Mouse (Mus musculus) liver, embryonic 13.5 days (tissue): ENCODE data around the gene Mamdc4. TPM values are rescaled to one million over a fixed set of nuclear protein-coding genes. Genes with fewer than 3 reads are reported as not detected.
A peak's percentile ranks its signal among the peaks of the same experiment; 100 is the strongest.

Experiments used
- ATAC-seq: fragments of 200-750 bp; cut with Nextera tagmentation; 2 replicates; pipeline ENCODE4 v1.8.0; 2017; ENCODE audit warnings: low read depth, mild to moderate bottlenecking, moderate number of reproducible peaks, moderate library complexity
- DNase-seq: peaks from one replicate; pipeline ENCODE4 v3.0.0; 2022
- H3K27ac ChIP-seq: fragments of 300-500 bp; sonication (generic); 2 replicates; pipeline ENCODE4 v1.5.1; 2015; ENCODE audit warnings: moderate library complexity, mild to moderate bottlenecking, inconsistent platforms
- H3K27me3 ChIP-seq: fragments of 300-500 bp; sonication (generic); 2 replicates; pipeline ENCODE4 v1.6.1; 2015; ENCODE audit warnings: mild to moderate bottlenecking, inconsistent platforms
- H3K36me3 ChIP-seq: fragments of 300-500 bp; sonication (generic); 2 replicates; pipeline ENCODE4 v1.6.1; 2015; ENCODE audit warnings: mild to moderate bottlenecking, inconsistent platforms
- H3K4me1 ChIP-seq: fragments of 300-500 bp; sonication (generic); replicated peaks from 2 replicates; pipeline ENCODE4 v1.6.1; 2015; ENCODE audit warnings: inconsistent platforms
- H3K4me2 ChIP-seq: fragments of 300-500 bp; sonication (generic); 2 replicates; pipeline ENCODE4 v1.6.1; 2015; ENCODE audit warnings: inconsistent platforms, mild to moderate bottlenecking, moderate library complexity
- H3K4me3 ChIP-seq: fragments of 300-500 bp; sonication (generic); replicated peaks from 2 replicates; pipeline ENCODE4 v1.5.1; 2015; ENCODE audit warnings: mild to moderate bottlenecking, inconsistent platforms
- H3K9ac ChIP-seq: fragments of 300-500 bp; sonication (generic); 2 replicates; pipeline ENCODE4 v1.6.1; 2015; ENCODE audit warnings: mild to moderate bottlenecking, inconsistent platforms
- H3K9me3 ChIP-seq: fragments of 300-500 bp; sonication (generic); replicated peaks from 2 replicates; pipeline ENCODE4 v1.6.1; 2016; ENCODE audit warnings: inconsistent platforms
- WGBS: fragments of 180-500 bp; shearing (Covaris S2); methylation state at CpG from one replicate; pipeline ENCODE4 v1.1.7; 2015; ENCODE audit not compliant: insufficient replicate concordance; 5-methylcytosine and 5-hydroxymethylcytosine counted together
- polyA plus RNA-seq: library from polyadenylated mRNA; unstranded; fragments of >200 nt; fragmentation: Nextera tagmentation; extraction: Ambion mirVana; gene quantifications from 2 replicates; pipeline ENCODE4 v1.2.1, GENCODE M21; 2015

The Mamdc4 gene
- polyA plus RNA-seq, 1 experiment from 2014 or later = 2.7 TPM

- WGBS = 86% methylated on average over 2 of the region's 2 CpGs
- no peak for DNase-seq
- no peak for ATAC-seq
- Histone ChIP-seq H3K9me3 (no peaks in the 10 kb centered on the region), H3K4me3 (no peak overlapping the region), H3K4me2 (no peak overlapping the region), H3K36me3 (peaks cover 88% of the 10 kb centered on the region), H3K9ac (no peak overlapping the region), H3K27me3 (no peaks in the 10 kb centered on the region), H3K4me1 (peaks cover 6% of the 10 kb centered on the region), H3K27ac (no peak overlapping the region)
These were observed 39.8 kb downstream of the Mamdc4 start for GRCm38 (mm10) chr2:25534866-25535182.

GRCm38 (mm10) chr2:25534178-25534865 is 40.3 kb downstream of the Mamdc4 start:
- 64% methylated on average over 3 of the region's 3 CpGs for WGBS
- DNase-seq (no peak), ATAC-seq (0 out of 2 replicates have a peak, but pooled peaks have one; percentile 29)
- no peaks in the 10 kb centered on the region for H3K9me3 ChIP-seq
- H3K4me3 ChIP-seq = no peak overlapping the region
- H3K9ac ChIP-seq = no peak overlapping the region
- no peak overlapping the region; the same call in 1 of the 2 replicates for H3K27ac ChIP-seq
- H3K4me2 ChIP-seq = no peak overlapping the region
- H3K4me1 ChIP-seq = peaks cover 6% of the 10 kb centered on the region
- no peaks in the 10 kb centered on the region for H3K27me3 ChIP-seq
- peaks cover 89% of the 10 kb centered on the region for H3K36me3 ChIP-seq

- Histone ChIP-seq H3K27me3 (no peaks in the 10 kb centered on the region), H3K4me2 (no peak overlapping the region), H3K4me3 (no peak overlapping the region), H3K9ac (no peak overlapping the region), H3K9me3 (no peaks in the 10 kb centered on the region), H3K27ac (no peak overlapping the region), H3K4me1 (peaks cover 6% of the 10 kb centered on the region), H3K36me3 (peaks cover 93% of the 10 kb centered on the region)
- 86% methylated on average over 2 of the region's 2 CpGs for WGBS
- no peak for ATAC-seq
- DNase-seq = no peak
These were observed 40.9 kb downstream of the Mamdc4 start for GRCm38 (mm10) chr2:25533707-25534106.

GRCm38 (mm10) chr2:25526510-25527302 is 47.9 kb downstream of the Mamdc4 start:
- 72% methylated on average over 9 of the region's 9 CpGs for WGBS

More at GRCm38 (mm10) chr2:25526510-25527302, 47.9 kb downstream of the Mamdc4 start:
- H3K9me3 ChIP-seq = no peaks in the 10 kb centered on the region
- H3K27me3 ChIP-seq = no peaks in the 10 kb centered on the region
- H3K9ac ChIP-seq = no peak overlapping the region
- H3K36me3 ChIP-seq = peaks cover 97% of the 10 kb centered on the region
- no peak overlapping the region for H3K4me2 ChIP-seq
- no peaks in the 10 kb centered on the region for H3K4me1 ChIP-seq
- ATAC-seq (no peak), DNase-seq (no peak)
- no peak overlapping the region for H3K4me3 ChIP-seq
- H3K27ac ChIP-seq = no peak overlapping the region

Other genes with a start within 250 kb of the Mamdc4 start
- 18.8 and 27.1 TPM in 2 replicates for gene Man1b1, start 242.5 kb downstream of the Mamdc4 start, polyA plus RNA-seq
- 9.0 and 10.5 TPM in 2 replicates for gene Dpp7, start 218.5 kb downstream of the Mamdc4 start, polyA plus RNA-seq
- gene Uap1l1, start 209.2 kb downstream of the Mamdc4 start, polyA plus RNA-seq = 13.4 and 16.1 TPM in 2 replicates
- gene Sapcd2, start 202.5 kb downstream of the Mamdc4 start, polyA plus RNA-seq = 30.0 and 30.6 TPM in 2 replicates
- gene Entpd2, start 179.0 kb downstream of the Mamdc4 start, polyA plus RNA-seq = 0.40 and 0.41 TPM in 2 replicates
- gene Npdc1, start 175.5 kb downstream of the Mamdc4 start, polyA plus RNA-seq = 4.2 and 5.1 TPM in 2 replicates
- 0.56 and 0.97 TPM in 2 replicates for gene Fut7, start 151.6 kb downstream of the Mamdc4 start, polyA plus RNA-seq
- 1.4 and 1.6 TPM in 2 replicates for gene Abca2, start 146.1 kb downstream of the Mamdc4 start, polyA plus RNA-seq
- gene Clic3, start 118.0 kb downstream of the Mamdc4 start, polyA plus RNA-seq = 0.21 and 0.25 TPM in 2 replicates
- gene Paxx, start 113.8 kb downstream of the Mamdc4 start, polyA plus RNA-seq = 7.2 and 7.7 TPM in 2 replicates
- gene Ptgds, start 104.8 kb downstream of the Mamdc4 start, polyA plus RNA-seq = 0.38 TPM in 1 of 2 replicates, not detected in the other
- gene Lcn12, start 80.9 kb downstream of the Mamdc4 start, polyA plus RNA-seq = not detected in 2 replicates
- 27.9 and 31.1 TPM in 2 replicates for gene Fbxw5, start 74.1 kb downstream of the Mamdc4 start, polyA plus RNA-seq
- gene C8g, start 73.1 kb downstream of the Mamdc4 start, polyA plus RNA-seq = 25.8 and 26.8 TPM in 2 replicates
- gene Traf2, start 27.9 kb downstream of the Mamdc4 start, polyA plus RNA-seq = 16.6 and 18.7 TPM in 2 replicates
- gene Edf1, start 17.0 kb downstream of the Mamdc4 start, polyA plus RNA-seq = 275 and 306 TPM in 2 replicates
- gene Phpt1, start 379 bp upstream of the Mamdc4 start, polyA plus RNA-seq = 50.2 and 50.3 TPM in 2 replicates
- gene Ajm1, start 6.9 kb upstream of the Mamdc4 start, polyA plus RNA-seq = 0.02 TPM in 1 of 2 replicates, not detected in the other
- 29.7 and 29.8 TPM in 2 replicates for gene Rabl6, start 33.7 kb upstream of the Mamdc4 start, polyA plus RNA-seq
- 0.09 and 0.14 TPM in 2 replicates for gene Ccdc183, start 42.8 kb upstream of the Mamdc4 start, polyA plus RNA-seq
- 7.8 and 8.3 TPM in 2 replicates for gene Tmem141, start 47.2 kb upstream of the Mamdc4 start, polyA plus RNA-seq
- gene Fcna, start 53.2 kb upstream of the Mamdc4 start, polyA plus RNA-seq = 34.8 and 37.5 TPM in 2 replicates
- not detected in 2 replicates for gene Lcn8, start 78.3 kb upstream of the Mamdc4 start, polyA plus RNA-seq
- not detected in 2 replicates for gene Lcn5, start 83.1 kb upstream of the Mamdc4 start, polyA plus RNA-seq
- not detected in 2 replicates for gene Lcn6, start 101.9 kb upstream of the Mamdc4 start, polyA plus RNA-seq
- not detected in 2 replicates for gene Lcn10, start 107.9 kb upstream of the Mamdc4 start, polyA plus RNA-seq
- not detected in 2 replicates for gene Obp2a, start 125.2 kb upstream of the Mamdc4 start, polyA plus RNA-seq
- 12.8 and 13.4 TPM in 2 replicates for gene Bmyc, start 131.9 kb upstream of the Mamdc4 start, polyA plus RNA-seq
- not detected in 2 replicates for gene Obp2b, start 162.2 kb upstream of the Mamdc4 start, polyA plus RNA-seq
- not detected in 2 replicates for gene Lcn3, start 190.7 kb upstream of the Mamdc4 start, polyA plus RNA-seq
- not detected in 2 replicates for gene Lcn11, start 202.2 kb upstream of the Mamdc4 start, polyA plus RNA-seq
- not detected in 2 replicates for gene Gm13539, start 207.4 kb upstream of the Mamdc4 start, polyA plus RNA-seq
- gene Glt6d1, start 241.0 kb upstream of the Mamdc4 start, polyA plus RNA-seq = not detected in 2 replicates
- gene Lcn9, start 248.3 kb upstream of the Mamdc4 start, polyA plus RNA-seq = not detected in 2 replicates